Mouse (Mus musculus) intestine, embryonic 16.5 days (tissue): ENCODE results near the gene Mpg. TPM values are rescaled to one million over a fixed set of nuclear protein-coding genes. Genes with fewer than 3 reads are reported as not detected.

ENCODE experiments used
- ATAC-seq: fragments of 200-750 bp; cut with Nextera tagmentation; 2 replicates; pipeline ENCODE4 v1.8.0; 2017; ENCODE audit warnings: moderate TSS enrichment, moderate library complexity
- H3K27ac ChIP-seq: fragments of 300-500 bp; sonication (generic); 2 replicates; pipeline ENCODE4 v1.5.1; 2014; ENCODE audit warnings: mild to moderate bottlenecking, low read length
- H3K27me3 ChIP-seq: fragments of 300-500 bp; sonication (generic); replicated peaks from 2 replicates; pipeline ENCODE4 v1.6.1; 2014; ENCODE audit warnings: low read length, control low read depth, mixed read lengths; ENCODE audit not compliant: control insufficient read depth, insufficient read depth
- H3K36me3 ChIP-seq: fragments of 300-500 bp; sonication (generic); 2 replicates; pipeline ENCODE4 v1.6.1; 2014; ENCODE audit warnings: low read length, control low read depth; ENCODE audit not compliant: control insufficient read depth, insufficient read depth
- H3K4me1 ChIP-seq: fragments of 300-500 bp; sonication (generic); 2 replicates; pipeline ENCODE4 v1.6.1; 2014; ENCODE audit warnings: low read length, control low read depth, mixed read lengths; ENCODE audit not compliant: control insufficient read depth, insufficient read depth
- H3K4me2 ChIP-seq: fragments of 300-500 bp; sonication (generic); 2 replicates; pipeline ENCODE4 v1.6.1; 2014; ENCODE audit warnings: low read depth, low read length, control low read depth
- H3K4me3 ChIP-seq: fragments of 300-500 bp; sonication (generic); 2 replicates; pipeline ENCODE4 v1.5.1; 2014; ENCODE audit warnings: mild to moderate bottlenecking, low read length
- H3K9ac ChIP-seq: fragments of 300-500 bp; sonication (generic); 2 replicates; pipeline ENCODE4 v1.6.1; 2014; ENCODE audit warnings: low read depth, low read length
- H3K9me3 ChIP-seq: fragments of 300-500 bp; sonication (generic); 2 replicates; pipeline ENCODE4 v1.6.1; 2016; ENCODE audit warnings: low read length, control low read depth; ENCODE audit not compliant: control insufficient read depth
- WGBS: fragments of 180-500 bp; shearing (Covaris S2); extraction: QIAGEN DNeasy Blood & Tissue Kit; methylation state at CpG from one replicate; pipeline ENCODE4 v1.1.7; 2014; 5-methylcytosine and 5-hydroxymethylcytosine counted together
- polyA plus RNA-seq: library from polyadenylated mRNA; unstranded; fragments of >200 nt; fragmentation: Nextera tagmentation; extraction: Ambion mirVana; gene quantifications from 2 replicates; pipeline ENCODE4 v1.2.1, GENCODE M21; 2015

Mpg gene
- polyA plus RNA-seq, 1 experiment from 2014 or later = 33.8 TPM

- Histone ChIP-seq H3K4me3 (no peak overlapping the region), H3K27me3 (no peaks in the 10 kb centered on the region), H3K9ac (no peak overlapping the region), H3K4me2 (no peak overlapping the region), H3K36me3 (peaks cover 9% of the 10 kb centered on the region; the same call in 1 of the 2 replicates), H3K4me1 (peaks cover 22% of the 10 kb centered on the region), H3K9me3 (no peaks in the 10 kb centered on the region), H3K27ac (no peak overlapping the region; the same call in 1 of the 2 replicates)
- WGBS = 29% methylated on average over 3 of the region's 3 CpGs
- ATAC-seq = peak; percentile 54
Observed at GRCm38 (mm10) chr11:32235646-32236045, 9.3 kb downstream of the Mpg start.

GRCm38 (mm10) chr11:32236132-32236531 lies 9.8 kb downstream of the Mpg start:
- WGBS = 64% methylated on average over 2 of the region's 2 CpGs
- peak overlapping the region; percentile 34 for H3K27ac ChIP-seq
- H3K9me3 ChIP-seq = no peaks in the 10 kb centered on the region
- H3K27me3 ChIP-seq = no peaks in the 10 kb centered on the region
- H3K4me2 ChIP-seq = no peak overlapping the region
- ATAC-seq = no peak
- H3K36me3 ChIP-seq = peaks cover 9% of the 10 kb centered on the region; the same call in 1 of the 2 replicates
- H3K9ac ChIP-seq = no peak overlapping the region
- H3K4me3 ChIP-seq = no peak overlapping the region
- peaks cover 22% of the 10 kb centered on the region for H3K4me1 ChIP-seq

- WGBS = 62% methylated on average over 9 of the region's 9 CpGs
- Histone ChIP-seq H3K27me3 (no peaks in the 10 kb centered on the region), H3K9ac (no peak overlapping the region), H3K4me1 (peaks cover 22% of the 10 kb centered on the region), H3K9me3 (no peaks in the 10 kb centered on the region), H3K4me3 (no peak overlapping the region), H3K4me2 (no peak overlapping the region), H3K36me3 (peaks cover 7% of the 10 kb centered on the region; the same call in 1 of the 2 replicates), H3K27ac (no peak overlapping the region)
- no peak for ATAC-seq
Observed at GRCm38 (mm10) chr11:32236712-32237410, 10.6 kb downstream of the Mpg start.

- no peak overlapping the region for H3K9ac ChIP-seq
- H3K27me3 ChIP-seq = no peaks in the 10 kb centered on the region
- peaks cover 22% of the 10 kb centered on the region for H3K4me1 ChIP-seq
- ATAC-seq = no peak
- no peak overlapping the region for H3K27ac ChIP-seq
- no peak overlapping the region for H3K4me2 ChIP-seq
- no peak overlapping the region for H3K4me3 ChIP-seq
- WGBS = 88% methylated on average over 3 of the region's 3 CpGs
- H3K36me3 ChIP-seq = peaks cover 3% of the 10 kb centered on the region; the same call in 1 of the 2 replicates
- no peaks in the 10 kb centered on the region for H3K9me3 ChIP-seq
Observed at GRCm38 (mm10) chr11:32237411-32237795, 11.1 kb downstream of the Mpg start.

- peaks cover 26% of the 10 kb centered on the region for H3K4me1 ChIP-seq
- H3K27ac ChIP-seq = no peak overlapping the region
- H3K36me3 ChIP-seq = peaks cover 3% of the 10 kb centered on the region; the same call in 1 of the 2 replicates
Observed at GRCm38 (mm10) chr11:32238093-32238860, 12.0 kb downstream of the Mpg start.

GRCm38 (mm10) chr11:32241391-32241790 lies 15.1 kb downstream of the Mpg start:
- Histone ChIP-seq H3K27me3 (no peaks in the 10 kb centered on the region), H3K9ac (peak overlapping the region; percentile 30; the same call in 1 of the 2 replicates), H3K27ac (peak overlapping the region; percentile 89), H3K9me3 (no peaks in the 10 kb centered on the region), H3K4me3 (no peak overlapping the region), H3K4me1 (peaks cover 19% of the 10 kb centered on the region), H3K4me2 (no peak overlapping the region), H3K36me3 (no peaks in the 10 kb centered on the region; the same call in 1 of the 2 replicates)
- ATAC-seq = peak; percentile 84

More at GRCm38 (mm10) chr11:32238093-32238860, 12.0 kb downstream of the Mpg start:
- Histone ChIP-seq H3K27me3 (no peaks in the 10 kb centered on the region), H3K4me3 (no peak overlapping the region), H3K4me2 (no peak overlapping the region), H3K9ac (no peak overlapping the region), H3K9me3 (no peaks in the 10 kb centered on the region)
- peak; percentile 45; the same call in 1 of the 2 replicates for ATAC-seq
- 61% methylated on average over 5 of the region's 5 CpGs for WGBS

- no peak overlapping the region for H3K4me2 ChIP-seq
- H3K9me3 ChIP-seq = no peaks in the 10 kb centered on the region
- no peak overlapping the region for H3K4me3 ChIP-seq
- 82% methylated on average over 3 of the region's 3 CpGs for WGBS
- no peak overlapping the region for H3K9ac ChIP-seq
- no peaks in the 10 kb centered on the region for H3K27me3 ChIP-seq
- H3K4me1 ChIP-seq = peaks cover 18% of the 10 kb centered on the region
- no peaks in the 10 kb centered on the region; the same call in 1 of the 2 replicates for H3K36me3 ChIP-seq
- ATAC-seq = no peak
- H3K27ac ChIP-seq = peak overlapping the region; percentile 89; the same call in 1 of the 2 replicates
Observed at GRCm38 (mm10) chr11:32242209-32242608, 15.9 kb downstream of the Mpg start.

GRCm38 (mm10) chr11:32243205-32243955 lies 17.1 kb downstream of the Mpg start:
- Histone ChIP-seq H3K4me2 (no peak overlapping the region), H3K4me1 (peaks cover 13% of the 10 kb centered on the region), H3K27ac (no peak overlapping the region), H3K9me3 (no peaks in the 10 kb centered on the region), H3K27me3 (no peaks in the 10 kb centered on the region), H3K36me3 (no peaks in the 10 kb centered on the region; the same call in 1 of the 2 replicates), H3K4me3 (no peak overlapping the region), H3K9ac (no peak overlapping the region)
- WGBS = 72% methylated on average over 7 of the region's 7 CpGs
- no peak for ATAC-seq

GRCm38 (mm10) chr11:32244064-32244463 lies 17.8 kb downstream of the Mpg start:
- Histone ChIP-seq H3K4me2 (no peak overlapping the region), H3K4me3 (no peak overlapping the region), H3K27ac (peak overlapping the region; percentile 60), H3K27me3 (no peaks in the 10 kb centered on the region), H3K36me3 (no peaks in the 10 kb centered on the region; the same call in 1 of the 2 replicates), H3K9ac (no peak overlapping the region), H3K9me3 (no peaks in the 10 kb centered on the region), H3K4me1 (peaks cover 13% of the 10 kb centered on the region)
- 71% methylated on average over 3 of the region's 3 CpGs for WGBS
- ATAC-seq = no peak
